Mouse (Mus musculus) testis, postnatal 14 days (tissue): Measurements from ENCODE around the gene Edem3.

Experiments
- DNase-seq: peaks from one replicate; pipeline ENCODE4 v3.0.0; 2021; ENCODE audit warnings: low spot score

Gene Edem3

DNA sequence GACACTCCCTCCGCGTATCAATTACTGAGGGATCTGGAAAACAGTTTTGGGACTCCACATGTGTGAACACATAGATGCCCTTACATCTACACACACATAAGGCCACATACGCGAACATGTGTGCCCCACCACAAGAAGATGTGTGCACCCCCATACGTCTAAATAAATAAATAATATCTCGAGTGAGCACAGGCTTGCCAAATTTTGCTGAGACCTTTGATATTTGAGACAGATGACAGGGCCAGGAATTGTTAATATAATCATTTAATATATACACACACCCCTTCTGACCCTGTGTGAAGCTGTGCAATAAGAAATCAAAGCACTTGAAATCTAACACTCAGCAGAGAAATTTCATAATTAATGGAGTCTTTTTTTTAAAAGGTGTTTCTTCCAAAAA, 109.2 kb downstream of the Edem3 start:
- DNase-seq = no peak
